In the genomic region with DNA sequence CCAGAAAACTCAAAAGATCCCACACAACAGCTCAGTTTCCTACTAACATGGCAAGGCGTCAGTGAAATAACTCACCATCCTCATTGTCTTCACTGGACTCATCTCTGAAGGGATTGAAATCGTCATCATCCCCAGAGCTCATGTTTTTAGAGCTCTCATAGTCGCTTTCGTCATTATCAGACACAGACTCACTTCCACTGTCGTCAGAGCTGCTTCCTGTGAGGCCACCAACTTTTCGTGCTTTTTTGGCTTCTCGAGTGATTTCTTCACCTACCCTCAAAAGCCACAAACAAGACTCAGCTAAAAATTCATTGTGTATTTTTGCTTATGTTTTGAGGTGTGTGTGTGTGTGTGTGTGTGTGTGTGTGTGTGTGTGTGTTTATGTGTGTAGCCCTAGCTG, we compare ENCODE assay signal across 15 mouse cellular contexts.
"Had no signal": no experiment of that assay in that cellular context is flagged by ENCODE, and none has a peak within 500 bp of the region (broad histone marks: within the 10 kb centered on the region; RNA-seq: fewer than 3 reads in every experiment).

No protein-coding gene starts in this region.

- H3K9ac ChIP-seq: kidney, embryonic 15.5 days; limb, embryonic 13.5 days; liver, embryonic 15.5 days; lung, embryonic 15.5 days; neural tube, embryonic 15.5 days had no signal

- H3K4me2 ChIP-seq: kidney, embryonic 15.5 days; limb, embryonic 13.5 days; liver, embryonic 15.5 days; lung, embryonic 15.5 days; neural tube, embryonic 15.5 days had no signal

- H3K4me3 ChIP-seq: kidney, embryonic 15.5 days; limb, embryonic 13.5 days; liver, embryonic 15.5 days; lung, embryonic 15.5 days; midbrain, embryonic 10.5 days; myocyte; neural tube, embryonic 15.5 days had no signal

- H3K4me1 ChIP-seq: kidney, embryonic 15.5 days; limb, embryonic 13.5 days; liver, embryonic 15.5 days; lung, embryonic 15.5 days; midbrain, embryonic 10.5 days; neural tube, embryonic 15.5 days had no signal

- H3K9me3 ChIP-seq: kidney, embryonic 15.5 days; limb, embryonic 13.5 days; liver, embryonic 15.5 days; lung, embryonic 15.5 days; midbrain, embryonic 10.5 days; neural tube, embryonic 15.5 days had no signal

- H3K27ac ChIP-seq: kidney, embryonic 15.5 days; limb, embryonic 13.5 days; liver, embryonic 15.5 days; lung, embryonic 15.5 days; macrophage; midbrain, embryonic 10.5 days; neural tube, embryonic 15.5 days had no signal

- DNase-seq: kidney, postnatal 14 days; left cerebral cortex, postnatal 4 days; lung, postnatal 14 days; midbrain, embryonic 14.5 days; spleen, adult 18-20 months; thymus, adult 18-20 months; thymus, postnatal 14 days had no signal

- H3K27me3 ChIP-seq: kidney, embryonic 15.5 days; limb, embryonic 13.5 days; liver, embryonic 15.5 days; lung, embryonic 15.5 days; neural tube, embryonic 15.5 days had no signal
